Mouse (Mus musculus) neural tube, embryonic 15.5 days (tissue): Measurements from ENCODE around the gene C130079G13Rik. TPM values are rescaled to one million over a fixed set of nuclear protein-coding genes. Genes with fewer than 3 reads are reported as not detected.
"Not testable (repeated sequence)": the region's sequence is repeated elsewhere in the genome, so short reads cannot be mapped to it uniquely, and the experiment has no call there.

Source experiments
- ATAC-seq: fragments of 200-750 bp; cut with Nextera tagmentation; 2 replicates; pipeline ENCODE4 v1.8.0; 2017; ENCODE audit warnings: mild to moderate bottlenecking, moderate TSS enrichment, moderate library complexity; ENCODE audit not compliant: low FRiP score
- H3K27ac ChIP-seq: fragments of 300-500 bp; sonication (generic); replicated peaks from 2 replicates; pipeline ENCODE4 v1.5.1; 2015; ENCODE audit warnings: mild to moderate bottlenecking, inconsistent platforms
- H3K27me3 ChIP-seq: fragments of 300-500 bp; sonication (generic); replicated peaks from 2 replicates; pipeline ENCODE4 v1.6.1; 2015; ENCODE audit warnings: inconsistent platforms
- H3K36me3 ChIP-seq: fragments of 300-500 bp; sonication (generic); 2 replicates; pipeline ENCODE4 v1.6.1; 2015; ENCODE audit warnings: inconsistent platforms
- H3K4me1 ChIP-seq: fragments of 300-500 bp; sonication (generic); 2 replicates; pipeline ENCODE4 v1.6.1; 2015; ENCODE audit warnings: inconsistent platforms
- H3K4me2 ChIP-seq: fragments of 300-500 bp; sonication (generic); 2 replicates; pipeline ENCODE4 v1.6.1; 2015; ENCODE audit warnings: inconsistent platforms, mild to moderate bottlenecking, moderate library complexity
- H3K4me3 ChIP-seq: fragments of 300-500 bp; sonication (generic); replicated peaks from 2 replicates; pipeline ENCODE4 v1.5.1; 2015; ENCODE audit warnings: mild to moderate bottlenecking, inconsistent platforms
- H3K9ac ChIP-seq: fragments of 300-500 bp; sonication (generic); replicated peaks from 2 replicates; pipeline ENCODE4 v1.6.1; 2015; ENCODE audit warnings: mild to moderate bottlenecking, inconsistent platforms
- H3K9me3 ChIP-seq: fragments of 300-500 bp; sonication (generic); replicated peaks from 2 replicates; pipeline ENCODE4 v1.6.1; 2016; ENCODE audit warnings: inconsistent platforms
- WGBS: fragments of 180-500 bp; shearing (Covaris S2); methylation state at CpG from one replicate; pipeline ENCODE4 v1.1.7; 2015; ENCODE audit warnings: mixed read lengths; 5-methylcytosine and 5-hydroxymethylcytosine counted together
- polyA plus RNA-seq: library from polyadenylated mRNA; unstranded; fragments of >200 nt; fragmentation: Nextera tagmentation; extraction: Ambion mirVana; gene quantifications from 2 replicates; pipeline ENCODE4 v1.2.1, GENCODE M21; 2015

Gene C130079G13Rik
- not detected in 2 replicates for polyA plus RNA-seq

- Histone ChIP-seq H3K27me3 (no peaks in the 10 kb centered on the region), H3K4me3 (no peak within 1 kb of the TSS), H3K27ac (no peak within 1 kb of the TSS), H3K4me1 (no peaks in the 10 kb centered on the region), H3K4me2 (no peak within 1 kb of the TSS), H3K9ac (no peak within 1 kb of the TSS), H3K36me3 (no peaks in the 10 kb centered on the region), H3K9me3 (no peaks in the 10 kb centered on the region)
- ATAC-seq: no peak
- WGBS: 95% methylated on average over 2 of the region's 2 CpGs
These were observed at the start of gene C130079G13Rik for GRCm38 (mm10) chr3:59924914-59925313. TSS of gene C130079G13Rik (plus strand) at chr3:59925214.

GRCm38 (mm10) chr3:59877601-59878000, 47.4 kb upstream of the C130079G13Rik start:
- not testable (repeated sequence) for ATAC-seq, H3K36me3 ChIP-seq, H3K4me3 ChIP-seq, H3K9ac ChIP-seq, H3K4me2 ChIP-seq, H3K27me3 ChIP-seq, H3K27ac ChIP-seq, H3K4me1 ChIP-seq, H3K9me3 ChIP-seq
- 11% methylated on average over 1 of the region's 1 CpGs for WGBS

- not testable (repeated sequence) for H3K27me3 ChIP-seq, H3K9ac ChIP-seq, H3K4me1 ChIP-seq, H3K36me3 ChIP-seq, H3K4me3 ChIP-seq, ATAC-seq, H3K9me3 ChIP-seq, H3K4me2 ChIP-seq, H3K27ac ChIP-seq
- 72% methylated on average over 7 of the region's 7 CpGs for WGBS
These were observed 45.0 kb upstream of the C130079G13Rik start for GRCm38 (mm10) chr3:59879801-59880554.

GRCm38 (mm10) chr3:59893276-59893675, 31.7 kb upstream of the C130079G13Rik start:
- ATAC-seq: no peak
- no peaks in the 10 kb centered on the region for H3K27me3 ChIP-seq
- 82% methylated on average over 2 of the region's 2 CpGs for WGBS
- no peaks in the 10 kb centered on the region for H3K9me3 ChIP-seq
- no peak overlapping the region for H3K9ac ChIP-seq
- H3K36me3 ChIP-seq: no peaks in the 10 kb centered on the region
- H3K4me1 ChIP-seq: no peaks in the 10 kb centered on the region
- H3K4me3 ChIP-seq: no peak overlapping the region
- H3K27ac ChIP-seq: no peak overlapping the region
- no peak overlapping the region for H3K4me2 ChIP-seq

GRCm38 (mm10) chr3:59934621-59935020, 9.6 kb downstream of the C130079G13Rik start:
- 73% methylated on average over 1 of the region's 1 CpGs for WGBS
- ATAC-seq: no peak
- H3K4me3 ChIP-seq: no peak overlapping the region
- H3K36me3 ChIP-seq: no peaks in the 10 kb centered on the region
- H3K27ac ChIP-seq: no peak overlapping the region
- H3K27me3 ChIP-seq: no peaks in the 10 kb centered on the region
- no peaks in the 10 kb centered on the region for H3K4me1 ChIP-seq
- no peak overlapping the region for H3K4me2 ChIP-seq
- H3K9me3 ChIP-seq: no peaks in the 10 kb centered on the region
- H3K9ac ChIP-seq: no peak overlapping the region

- no peak overlapping the region for H3K4me2 ChIP-seq
- ATAC-seq: peak; percentile 14; the same call in 1 of the 2 replicates
- H3K4me3 ChIP-seq: no peak overlapping the region
- no peaks in the 10 kb centered on the region for H3K4me1 ChIP-seq
- H3K27ac ChIP-seq: no peak overlapping the region
- no peaks in the 10 kb centered on the region for H3K36me3 ChIP-seq
- 94% methylated on average over 10 of the region's 10 CpGs for WGBS
- H3K9me3 ChIP-seq: no peaks in the 10 kb centered on the region
- H3K27me3 ChIP-seq: no peaks in the 10 kb centered on the region
- H3K9ac ChIP-seq: no peak overlapping the region
These were observed 22.4 kb downstream of the C130079G13Rik start for GRCm38 (mm10) chr3:59947294-59947950.

GRCm38 (mm10) chr3:59970891-59971290, 45.9 kb downstream of the C130079G13Rik start:
- ATAC-seq: no peak
- H3K9me3 ChIP-seq: no peaks in the 10 kb centered on the region
- H3K4me2 ChIP-seq: no peak overlapping the region
- H3K27ac ChIP-seq: no peak overlapping the region
- 92% methylated on average over 5 of the region's 5 CpGs for WGBS
- H3K4me1 ChIP-seq: no peaks in the 10 kb centered on the region
- no peaks in the 10 kb centered on the region for H3K27me3 ChIP-seq
- H3K36me3 ChIP-seq: no peaks in the 10 kb centered on the region
- no peak overlapping the region for H3K4me3 ChIP-seq
- H3K9ac ChIP-seq: no peak overlapping the region

GRCm38 (mm10) chr3:59974591-59974990, 49.6 kb downstream of the C130079G13Rik start:
- no peak overlapping the region for H3K4me2 ChIP-seq

More at GRCm38 (mm10) chr3:59974591-59974990, 49.6 kb downstream of the C130079G13Rik start:
- Histone ChIP-seq H3K4me3 (no peak overlapping the region), H3K36me3 (no peaks in the 10 kb centered on the region), H3K9ac (no peak overlapping the region), H3K27ac (no peak overlapping the region), H3K27me3 (no peaks in the 10 kb centered on the region), H3K4me1 (no peaks in the 10 kb centered on the region), H3K9me3 (no peaks in the 10 kb centered on the region)
- ATAC-seq: no peak

Other genes starting within 250 kb of the C130079G13Rik start
- not detected in 2 replicates for gene Gm5538, start 195.4 kb upstream of the C130079G13Rik start, polyA plus RNA-seq
- gene Gm8298, start 64.2 kb upstream of the C130079G13Rik start, polyA plus RNA-seq: not detected in 2 replicates
- gene Aadacl2, start 81.5 kb downstream of the C130079G13Rik start, polyA plus RNA-seq: not detected in 2 replicates
- 0.19 and 1.9 TPM in 2 replicates for gene Aadac, start 100.5 kb downstream of the C130079G13Rik start, polyA plus RNA-seq
- not detected in 2 replicates for gene Sucnr1, start 156.7 kb downstream of the C130079G13Rik start, polyA plus RNA-seq